Mouse (Mus musculus) MEL (cell line): ENCODE results near the gene Bdh1.

Source experiments
- CTCF ChIP-seq, 3 experiments: IDR thresholded peaks in 2 of 3; conservative IDR thresholded peaks in 1 of 3; 2 replicates each; pipeline ENCODE4 v1.5.1; 2011 to 2012; ENCODE audit warnings: low read length in 3 of 3, low read depth in 2 of 3, mild to moderate bottlenecking in 2 of 3, improper control_type of control experiment in 1 of 3, inconsistent platforms in 1 of 3, mixed read lengths in 1 of 3, moderate library complexity in 1 of 3; ENCODE audit not compliant: control insufficient read depth in 1 of 3, insufficient read depth in 1 of 3, poor library complexity in 1 of 3, severe bottlenecking in 1 of 3
- EP300 ChIP-seq, 2 experiments: IDR thresholded peaks; 2 replicates each; pipeline ENCODE4 v1.6.1; 2011; ENCODE audit warnings: improper control_type of control experiment in 2 of 2, low read length in 2 of 2, low read depth in 1 of 2, mild to moderate bottlenecking in 1 of 2
- GATA1 ChIP-seq: IDR thresholded peaks from 2 replicates; pipeline ENCODE4 v1.6.1; 2011; ENCODE audit warnings: low read depth, low read length, improper control_type of control experiment
- MAZ ChIP-seq: IDR thresholded peaks from 2 replicates; pipeline ENCODE4 v1.6.1; 2012; ENCODE audit warnings: low read depth, mild to moderate bottlenecking, inconsistent platforms, low read length, improper control_type of control experiment
- MEF2A ChIP-seq: IDR thresholded peaks from 2 replicates; pipeline ENCODE4 v1.6.1; 2014; ENCODE audit warnings: low read depth, mild to moderate bottlenecking, inconsistent platforms, low read length, improper control_type of control experiment; ENCODE audit not compliant: poor library complexity, insufficient replicate concordance, severe bottlenecking; ENCODE audit errors: extremely low read depth
- NELFE ChIP-seq: IDR thresholded peaks from 2 replicates; pipeline ENCODE4 v1.6.1; 2011; ENCODE audit warnings: low read depth, low read length, improper control_type of control experiment
- POLR2A ChIP-seq, 2 experiments: IDR thresholded peaks; 2 replicates each; pipeline ENCODE4 v1.6.1; 2011 to 2012; ENCODE audit warnings: low read length in 2 of 2, mild to moderate bottlenecking in 2 of 2, control low read depth in 1 of 2, improper control_type of control experiment in 1 of 2, low read depth in 1 of 2, moderate library complexity in 1 of 2; ENCODE audit not compliant: control insufficient read depth in 1 of 2, insufficient read depth in 1 of 2, poor library complexity in 1 of 2
- UBTF ChIP-seq: IDR thresholded peaks from 2 replicates; pipeline ENCODE4 v1.6.1; 2012; ENCODE audit warnings: low read depth, mild to moderate bottlenecking, inconsistent platforms, low read length, improper control_type of control experiment, moderate library complexity, borderline replicate concordance; ENCODE audit not compliant: insufficient read depth
- USF1 ChIP-seq: IDR thresholded peaks from 2 replicates; pipeline ENCODE4 v1.6.1; 2014; ENCODE audit warnings: low read depth, mild to moderate bottlenecking, inconsistent platforms, low read length, improper control_type of control experiment, moderate library complexity
- ZMIZ1 ChIP-seq: IDR thresholded peaks from 2 replicates; pipeline ENCODE4 v1.6.1; 2012; ENCODE audit warnings: low read depth, mild to moderate bottlenecking, inconsistent platforms, low read length, improper control_type of control experiment, moderate library complexity

DNA sequence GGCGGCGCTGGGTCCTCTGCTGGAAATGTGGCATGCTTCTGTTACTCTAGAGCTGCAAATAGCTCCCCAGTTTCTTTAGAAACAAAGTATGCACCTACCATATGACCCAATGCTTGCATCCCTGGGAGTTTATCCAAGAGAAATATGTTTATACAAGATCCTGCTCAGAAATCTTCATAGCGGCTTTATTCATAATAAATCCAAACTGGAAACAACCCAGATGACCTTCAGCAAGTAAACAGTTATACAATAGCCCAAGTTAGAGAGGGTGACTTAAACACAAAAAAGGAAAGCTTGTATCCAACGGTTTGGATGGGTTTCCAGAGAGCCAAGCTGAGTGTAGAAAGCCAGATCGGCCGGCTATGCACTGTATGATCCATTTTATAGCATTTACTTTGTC, 22.4 kb downstream of the Bdh1 start:
- TF ChIP-seq CTCF (IDR thresholded peaks at IDR 0.05 in 2 of 3, conservative IDR thresholded peaks at IDR 0.05 in 1 of 3; ENCODE audit: control insufficient read depth in 1 of 3, insufficient read depth in 1 of 3, low read depth in 2 of 3, low read length in 3 of 3, poor library complexity in 1 of 3, severe bottlenecking in 1 of 3): no peak
- TF ChIP-seq EP300 (IDR thresholded peaks at IDR 0.05; ENCODE audit: low read depth in 1 of 2, low read length in 2 of 2): no peak
- TF ChIP-seq GATA1: no peak
- TF ChIP-seq POLR2A (IDR thresholded peaks at IDR 0.05; ENCODE audit: control insufficient read depth in 1 of 2, insufficient read depth in 1 of 2, low read depth in 1 of 2, low read length in 2 of 2, poor library complexity in 1 of 2): no peak
- TF ChIP-seq MAZ: no peak
- TF ChIP-seq MEF2A: no peak
- TF ChIP-seq ZMIZ1: no peak
- TF ChIP-seq UBTF: no peak
- TF ChIP-seq USF1: no peak
- no peak for TF ChIP-seq NELFE
